Mouse (Mus musculus) right cerebral cortex, postnatal 10 days (tissue): Measurements from ENCODE around the gene Mphosph6.

ENCODE experiments used
- DNase-seq, 2 experiments: peaks; one replicate each; pipeline ENCODE4 v3.0.0; 2021; ENCODE audit warnings: low spot score in 2 of 2

Mphosph6 gene

GRCm38 (mm10) chr8:117771115-117771836, 30.5 kb downstream of the Mphosph6 start:
- no peak for DNase-seq

GRCm38 (mm10) chr8:117768971-117769370, 32.8 kb downstream of the Mphosph6 start:
- no peak for DNase-seq

- no peak for DNase-seq
Observed at GRCm38 (mm10) chr8:117765947-117766346, 35.8 kb downstream of the Mphosph6 start.

- DNase-seq, result no peak
Observed at GRCm38 (mm10) chr8:117764625-117765024, 37.1 kb downstream of the Mphosph6 start.

- DNase-seq, result no peak
Observed at GRCm38 (mm10) chr8:117762776-117763175, 39.0 kb downstream of the Mphosph6 start.

GRCm38 (mm10) chr8:117757900-117758299, 43.8 kb downstream of the Mphosph6 start:
- no peak for DNase-seq

GRCm38 (mm10) chr8:117749436-117749835, 52.3 kb downstream of the Mphosph6 start:
- no peak for DNase-seq

GRCm38 (mm10) chr8:117747886-117748730, 53.6 kb downstream of the Mphosph6 start:
- DNase-seq, result no peak

GRCm38 (mm10) chr8:117747428-117747827, 54.3 kb downstream of the Mphosph6 start:
- no peak for DNase-seq

- DNase-seq, result no peak
Observed at GRCm38 (mm10) chr8:117746651-117747050, 55.1 kb downstream of the Mphosph6 start.

GRCm38 (mm10) chr8:117742431-117743012, 59.2 kb downstream of the Mphosph6 start:
- DNase-seq, result no peak
